Mouse (Mus musculus) heart, postnatal 0 days (tissue): ENCODE measurements around the gene 1700029I15Rik.

Experiments
- CTCF ChIP-seq: IDR thresholded peaks from 2 replicates; pipeline ENCODE4 v1.5.1; 2016; ENCODE audit warnings: antibody characterized with exemption, control low read depth, low read depth
- EP300 ChIP-seq: IDR thresholded peaks from 2 replicates; pipeline ENCODE4 v1.6.1; 2016; ENCODE audit warnings: antibody characterized with exemption, low read depth

DNA sequence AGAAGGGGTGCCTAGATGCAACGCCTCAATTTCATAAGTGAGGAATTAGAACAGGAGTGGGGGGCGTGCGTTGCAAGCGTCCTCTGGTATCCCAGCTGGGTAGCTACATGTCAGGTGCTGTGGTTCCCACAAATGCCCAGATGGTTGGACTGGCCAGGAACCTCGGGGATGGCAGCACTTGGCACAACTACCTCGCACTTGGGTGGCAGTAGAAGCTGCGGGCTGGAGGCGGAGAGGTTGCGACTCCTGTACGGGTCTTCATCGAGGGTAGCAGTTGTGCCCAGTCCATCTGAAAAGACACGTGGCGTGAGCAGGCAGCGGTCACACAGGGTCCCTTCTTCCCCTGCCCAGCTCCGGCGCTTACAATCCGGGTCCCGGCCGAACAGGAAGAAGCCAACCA, 12.0 kb upstream of the 1700029I15Rik start:
- TF ChIP-seq CTCF (no peak), EP300 (no peak)
